Mouse (Mus musculus): ENCODE data around the gene Prdx5. TPM values are rescaled to one million over a fixed set of nuclear protein-coding genes. Genes with fewer than 3 reads are reported as not detected.

Prdx5 gene
- polyA plus RNA-seq, 1 experiment, result 217 TPM

DNA sequence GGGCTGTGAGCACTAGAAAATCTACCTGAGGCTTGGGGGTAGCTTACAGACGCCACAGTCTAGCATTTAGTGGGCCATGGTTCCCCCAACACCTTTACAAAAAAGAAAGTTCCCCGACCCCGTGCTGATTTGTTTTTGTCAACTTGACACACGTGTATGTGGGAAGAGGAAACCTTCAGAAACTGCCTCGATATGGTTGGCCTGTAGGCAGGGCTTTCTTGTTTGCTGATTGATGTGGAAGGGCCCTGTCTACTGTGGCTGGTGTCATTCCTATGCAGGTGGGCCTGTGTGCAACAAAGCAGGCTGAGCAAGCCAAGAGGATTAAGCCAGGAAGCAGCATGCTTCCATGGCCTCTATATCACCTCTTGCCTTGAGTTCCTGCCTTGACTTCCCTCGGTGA lies 3.1 kb upstream of the Prdx5 start:
- no peak for TF ChIP-seq GATA1 (IDR thresholded peaks at IDR 0.05; ENCODE audit: low read length)

DNA sequence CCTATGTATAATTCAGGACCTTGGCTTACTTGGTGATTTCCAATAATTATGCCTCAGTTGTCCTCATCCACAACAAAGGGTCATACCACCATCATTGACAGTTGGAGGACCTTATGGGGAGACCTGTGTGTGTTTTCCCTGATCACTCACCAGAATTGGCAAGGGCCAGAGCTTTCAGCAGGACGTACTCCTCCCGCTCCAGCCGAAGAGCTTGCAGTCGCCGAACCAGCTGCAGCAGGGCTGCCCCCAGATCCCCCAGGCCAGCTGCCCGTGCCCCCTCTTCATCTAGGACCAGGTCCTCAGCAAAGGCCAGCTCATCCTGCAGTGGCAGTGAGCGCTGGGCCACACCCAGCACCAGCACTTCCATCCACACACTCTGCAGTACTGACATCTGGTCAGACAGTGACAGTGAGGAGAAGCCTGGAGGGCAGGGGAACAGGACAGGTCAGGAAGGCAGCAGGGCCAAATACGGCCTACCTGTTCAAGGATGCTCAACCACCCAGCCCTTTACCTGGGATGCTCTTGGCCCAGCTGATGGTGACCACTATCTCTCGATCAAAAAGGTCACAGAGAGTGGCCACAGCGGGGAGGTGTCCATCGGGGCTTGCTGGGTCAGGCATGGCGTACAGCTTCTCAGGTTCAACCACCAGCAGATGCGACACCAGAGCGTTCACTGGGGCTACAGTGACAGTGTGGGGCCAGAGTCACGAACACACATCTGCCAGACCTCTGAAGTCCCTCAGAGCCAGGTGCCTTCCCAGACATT lies 2.5 kb upstream of the Prdx5 start:
- no peak for TF ChIP-seq GATA1 (IDR thresholded peaks at IDR 0.05; ENCODE audit: low read length)

DNA sequence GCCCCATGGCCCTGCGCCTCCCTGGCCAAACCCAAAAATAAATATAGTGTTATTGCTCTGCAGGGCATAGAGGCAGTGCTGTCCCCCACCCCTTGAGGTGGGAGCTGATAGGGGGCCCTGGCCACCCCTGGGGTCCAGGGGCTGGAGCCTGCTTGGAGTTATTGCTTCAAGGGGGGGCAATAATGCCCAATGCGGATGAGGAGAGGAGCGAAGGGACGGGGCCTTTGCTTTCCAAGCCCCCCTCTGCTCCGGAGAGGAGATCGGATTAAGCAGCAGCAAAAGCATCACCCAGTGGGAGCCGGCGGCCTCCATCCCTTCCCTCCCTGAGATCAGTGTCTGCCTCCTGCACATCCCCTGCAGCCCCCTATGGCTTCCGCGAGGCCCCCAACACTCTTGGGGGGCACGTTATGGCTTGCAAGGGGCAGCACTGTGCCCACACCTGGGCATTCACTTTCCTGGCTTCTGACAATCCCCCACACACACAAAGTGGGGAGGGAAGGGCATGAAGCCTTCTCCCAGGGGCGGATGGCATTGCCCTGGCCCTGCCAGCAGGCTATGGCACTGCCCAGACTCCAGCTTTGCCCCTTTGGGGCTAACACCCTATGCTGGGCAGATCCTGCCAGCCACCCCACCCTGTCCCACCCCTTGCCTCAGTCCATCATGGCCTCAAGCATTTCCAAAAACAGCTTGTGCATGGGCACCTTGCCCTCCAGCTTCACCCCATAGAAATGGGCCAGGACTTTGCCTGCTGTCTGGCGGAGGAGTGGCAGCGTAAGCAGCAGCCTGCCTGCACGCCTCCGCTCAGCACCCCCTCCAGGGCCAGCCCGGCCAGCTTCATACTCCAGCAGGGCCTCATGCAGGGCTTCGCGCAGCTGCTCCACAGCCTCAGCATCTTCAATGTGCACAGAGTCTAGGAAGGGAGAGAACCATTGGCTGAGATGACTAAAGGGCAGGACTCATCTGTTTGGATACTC lies 1.5 kb upstream of the Prdx5 start:
- TF ChIP-seq GATA1 (IDR thresholded peaks at IDR 0.05; ENCODE audit: low read length), result no peak

DNA sequence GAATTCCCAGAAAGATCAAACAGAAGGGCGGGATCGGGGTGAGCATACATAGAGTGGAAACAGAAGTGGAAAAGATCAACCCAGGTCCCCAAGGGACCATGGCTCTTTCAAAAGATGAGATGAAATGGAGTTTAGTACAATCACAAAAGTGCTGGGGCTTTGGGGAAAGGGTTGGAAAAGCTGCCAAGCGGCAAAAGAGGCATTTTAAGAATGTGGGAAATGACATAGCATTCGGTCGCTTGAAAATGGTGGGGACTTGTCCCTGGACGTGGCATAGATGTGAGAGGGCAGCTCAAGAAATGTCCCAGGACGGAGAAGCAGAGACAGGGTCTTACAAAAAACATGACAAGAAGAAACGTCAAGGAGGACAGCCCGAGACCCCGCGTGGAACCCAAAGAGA lies 885 bp downstream of the Prdx5 start:
- no peak for TF ChIP-seq GATA1 (IDR thresholded peaks at IDR 0.05; ENCODE audit: low read length)

DNA sequence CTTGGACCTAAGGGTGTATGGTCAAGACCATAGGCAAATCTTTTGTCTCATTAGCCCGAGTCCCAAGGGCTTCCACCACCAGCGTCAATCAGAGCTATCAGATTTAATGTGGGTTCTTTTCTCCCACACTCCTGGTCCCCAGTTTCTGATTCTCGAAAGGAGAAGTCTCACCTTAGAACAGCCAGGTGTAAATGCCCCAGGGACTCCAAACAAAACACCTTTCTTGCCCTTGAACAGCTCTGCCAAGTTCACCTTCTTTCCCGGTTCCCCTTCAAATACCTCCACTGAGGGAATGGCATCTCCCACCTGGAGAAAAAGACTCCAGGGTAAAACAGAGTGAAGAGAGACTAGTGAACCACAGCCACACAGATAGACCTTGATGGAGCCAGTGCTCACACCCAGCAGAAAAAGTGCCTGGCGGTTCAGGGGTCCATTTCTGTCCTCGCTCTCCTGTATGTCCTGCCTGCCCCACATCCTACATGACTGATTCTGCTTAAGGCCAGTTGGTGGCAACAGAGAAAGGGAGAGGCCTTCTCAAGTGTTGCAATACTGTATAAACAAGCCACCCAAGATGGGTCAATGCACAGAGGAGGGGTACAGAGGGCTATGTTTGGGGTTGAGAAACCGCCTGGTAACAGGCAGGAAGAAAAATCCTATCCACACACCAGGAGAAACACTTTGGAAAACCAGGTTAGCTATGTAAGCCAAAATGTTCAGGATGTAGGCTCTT lies 1.9 kb downstream of the Prdx5 start:
- no peak for TF ChIP-seq GATA1 (IDR thresholded peaks at IDR 0.05; ENCODE audit: low read length)

DNA sequence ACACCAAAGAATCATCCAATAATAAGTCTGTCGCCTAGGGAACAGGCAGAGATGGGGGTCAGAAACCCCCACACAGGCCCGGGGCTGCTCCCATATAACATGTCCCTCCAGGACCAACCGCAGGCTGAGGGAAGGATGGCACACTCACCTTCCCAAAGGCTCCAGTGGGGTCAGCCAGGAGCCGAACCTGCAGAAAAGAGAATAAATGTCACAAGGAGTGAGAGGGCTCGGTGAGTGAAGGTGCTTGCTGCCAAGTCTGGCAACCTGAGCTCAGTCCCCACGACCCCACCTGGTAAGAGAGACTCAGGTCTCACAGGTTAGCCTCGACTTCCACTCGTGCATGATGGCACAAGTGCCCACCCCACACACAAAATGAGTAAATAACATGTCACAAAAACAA lies 2.8 kb downstream of the Prdx5 start:
- TF ChIP-seq GATA1 (IDR thresholded peaks at IDR 0.05; ENCODE audit: low read length), result no peak

DNA sequence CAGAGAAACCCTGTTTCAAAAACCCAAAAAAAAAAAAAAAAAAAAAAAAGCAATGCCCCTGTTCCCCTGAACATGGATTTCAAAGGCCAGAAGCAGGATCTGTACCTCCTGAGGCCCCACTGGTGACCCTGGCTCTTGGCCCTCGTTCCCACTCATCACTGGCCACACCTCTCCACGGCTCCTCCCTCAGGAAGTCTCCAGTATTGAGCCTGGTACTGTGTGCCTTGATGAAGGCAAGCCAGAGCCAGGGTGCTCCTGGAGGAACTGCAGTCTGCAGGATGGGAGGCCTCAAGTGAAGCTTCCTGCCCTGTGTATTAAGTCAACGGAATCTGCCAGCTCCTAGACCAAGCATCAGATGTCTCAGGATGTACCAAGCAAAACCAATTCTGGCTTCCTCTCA lies 3.7 kb downstream of the Prdx5 start:
- no peak for TF ChIP-seq GATA1 (IDR thresholded peaks at IDR 0.05; ENCODE audit: low read length)

DNA sequence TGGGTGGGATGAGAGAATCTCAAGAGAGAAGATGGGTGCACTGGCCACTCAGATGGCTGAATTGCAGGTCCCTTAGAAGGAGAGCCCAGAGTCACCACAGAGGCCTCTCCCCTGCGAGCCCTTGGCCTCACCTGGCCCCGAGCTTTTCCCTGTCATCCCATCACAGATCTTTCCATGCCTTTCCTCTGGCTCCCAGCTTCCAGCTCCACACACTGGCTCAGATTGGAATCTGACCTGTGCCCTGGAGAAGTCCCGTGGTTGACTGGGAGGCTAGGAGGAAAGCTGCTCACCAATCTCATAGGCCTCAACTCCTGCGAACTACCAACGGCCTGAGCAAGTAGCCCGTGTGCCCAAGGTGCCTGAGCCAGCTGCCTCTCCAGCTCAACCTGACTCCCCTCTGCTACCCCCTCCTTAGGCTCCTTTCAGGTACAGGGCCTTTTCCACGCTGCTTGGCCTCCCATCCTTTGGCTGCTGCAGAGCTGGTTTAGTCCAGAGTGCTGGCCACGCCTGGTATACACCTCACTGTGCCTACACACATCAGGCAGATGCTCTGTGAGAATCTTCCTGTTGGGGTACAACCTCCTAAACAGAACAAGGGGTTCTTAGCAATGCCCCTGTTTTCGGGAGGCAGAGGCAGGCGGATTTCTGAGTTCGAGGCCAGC lies 4.3 kb downstream of the Prdx5 start:
- no peak for TF ChIP-seq GATA1 (IDR thresholded peaks at IDR 0.05; ENCODE audit: low read length)

DNA sequence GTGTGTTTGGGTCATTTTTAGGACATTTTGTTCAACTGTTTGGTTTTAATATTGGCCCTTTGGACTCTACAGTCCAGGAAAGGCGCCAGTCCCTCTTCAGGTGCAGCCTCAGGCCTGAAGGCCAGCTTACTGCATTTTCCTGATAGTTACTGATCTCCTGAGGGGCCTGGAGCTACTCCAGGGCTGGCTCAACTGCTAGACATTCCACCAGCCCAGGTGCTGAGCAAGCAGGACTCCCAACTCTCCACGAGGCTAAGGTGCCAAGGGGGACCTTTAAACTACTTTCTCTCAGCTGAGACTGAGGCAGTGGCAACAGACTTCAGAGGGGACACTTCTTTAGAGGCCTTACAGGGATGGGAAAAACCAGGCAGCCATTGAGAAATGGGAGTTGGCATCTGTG lies 5.1 kb downstream of the Prdx5 start:
- no peak for TF ChIP-seq GATA1 (IDR thresholded peaks at IDR 0.05; ENCODE audit: low read length)

DNA sequence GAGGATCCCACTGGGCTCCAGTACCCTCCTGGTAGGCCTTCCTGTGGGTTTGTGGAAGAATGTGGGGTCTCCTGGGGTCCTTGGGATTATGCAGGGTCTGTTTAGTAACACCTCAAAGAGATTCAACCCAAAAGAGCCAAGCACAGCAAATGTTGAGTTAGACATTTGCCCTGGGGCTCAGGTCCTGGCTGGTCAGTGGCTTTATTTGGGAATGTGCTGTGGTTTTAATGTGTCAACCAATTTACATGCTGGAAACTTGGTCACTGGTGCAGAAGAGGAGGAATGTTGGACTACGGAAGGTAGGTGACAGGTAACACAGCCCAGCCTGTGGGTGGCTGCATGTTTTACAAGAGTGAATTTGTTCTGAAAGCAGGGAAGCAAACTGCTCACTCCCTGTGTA lies 6.9 kb downstream of the Prdx5 start:
- no peak for TF ChIP-seq GATA1 (IDR thresholded peaks at IDR 0.05; ENCODE audit: low read length)

DNA sequence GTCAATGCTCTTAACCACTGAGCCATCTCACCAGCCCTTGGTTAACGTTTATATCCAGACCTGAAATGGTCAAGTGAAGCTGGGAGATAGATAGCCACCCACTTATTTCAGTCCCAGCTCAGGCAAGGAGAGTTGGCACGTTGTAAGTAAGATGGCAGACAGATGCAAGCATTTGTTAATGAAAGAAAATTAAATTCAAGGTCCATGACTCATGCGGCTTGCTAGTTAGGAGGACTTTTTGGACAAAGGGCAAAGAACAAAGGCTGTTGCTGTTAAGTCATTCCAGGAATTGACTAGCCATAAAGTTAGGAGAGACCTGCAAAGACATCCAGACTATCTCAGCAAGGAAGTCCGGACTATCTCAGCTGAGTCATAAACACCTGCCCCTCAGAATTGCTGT lies 10.3 kb downstream of the Prdx5 start:
- no peak for TF ChIP-seq GATA1 (IDR thresholded peaks at IDR 0.05; ENCODE audit: low read length)

DNA sequence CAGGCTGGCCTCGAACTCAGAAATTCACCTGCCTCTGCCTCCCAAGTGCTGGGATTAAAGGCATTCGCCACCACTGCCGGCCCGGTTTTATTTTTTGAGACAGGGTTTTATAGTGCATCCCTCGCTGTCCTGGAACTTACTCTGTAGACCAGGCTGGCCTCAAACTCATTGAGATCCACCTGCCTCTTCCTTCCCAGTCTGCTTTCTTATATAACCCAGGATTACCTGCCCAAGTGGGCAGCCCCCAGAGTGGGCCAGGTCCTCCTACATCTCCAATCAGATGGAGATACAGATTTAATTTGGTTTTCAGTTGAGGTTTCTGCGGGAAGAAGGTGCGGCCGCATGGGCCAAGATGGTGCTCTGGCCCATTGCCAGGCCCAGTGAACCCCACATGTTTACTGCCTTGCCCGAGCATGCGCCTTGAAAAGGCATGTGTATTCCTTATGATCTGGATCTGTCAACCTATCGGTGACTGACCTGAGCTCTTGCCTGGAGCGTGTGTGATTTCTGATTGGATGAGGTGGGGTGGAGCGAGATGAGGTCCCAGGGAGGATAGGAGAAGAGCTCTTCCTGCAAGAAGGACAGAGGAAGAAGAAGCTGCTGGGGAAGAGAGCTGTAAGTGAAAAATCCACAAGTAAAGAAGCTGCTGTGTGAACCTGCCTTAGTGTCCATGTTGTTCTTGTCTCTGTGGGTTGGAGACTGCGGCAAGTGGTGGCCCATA lies 16.0 kb downstream of the Prdx5 start:
- no peak for TF ChIP-seq GATA1 (IDR thresholded peaks at IDR 0.05; ENCODE audit: low read length)

DNA sequence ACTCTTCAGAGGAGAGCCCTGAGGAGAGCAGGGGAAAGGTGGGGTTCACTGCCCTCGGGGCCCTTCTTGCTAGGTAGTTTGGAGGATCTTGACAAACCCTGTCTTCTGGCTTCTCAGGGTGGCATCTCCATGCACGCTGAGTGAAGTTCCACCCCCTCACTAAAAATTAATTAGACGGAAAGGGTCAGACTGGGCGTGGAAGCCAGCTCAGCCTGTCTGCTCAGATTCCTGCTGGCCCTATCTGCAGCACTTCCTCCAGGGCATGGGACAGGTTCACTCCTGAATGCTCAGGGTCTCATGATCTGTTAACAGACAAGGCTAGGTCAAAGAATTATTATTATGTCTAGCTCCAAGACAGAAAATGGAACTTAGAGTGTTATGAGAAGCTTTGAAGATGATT lies 17.4 kb downstream of the Prdx5 start:
- TF ChIP-seq GATA1 (IDR thresholded peaks at IDR 0.05; ENCODE audit: low read length), result no peak

DNA sequence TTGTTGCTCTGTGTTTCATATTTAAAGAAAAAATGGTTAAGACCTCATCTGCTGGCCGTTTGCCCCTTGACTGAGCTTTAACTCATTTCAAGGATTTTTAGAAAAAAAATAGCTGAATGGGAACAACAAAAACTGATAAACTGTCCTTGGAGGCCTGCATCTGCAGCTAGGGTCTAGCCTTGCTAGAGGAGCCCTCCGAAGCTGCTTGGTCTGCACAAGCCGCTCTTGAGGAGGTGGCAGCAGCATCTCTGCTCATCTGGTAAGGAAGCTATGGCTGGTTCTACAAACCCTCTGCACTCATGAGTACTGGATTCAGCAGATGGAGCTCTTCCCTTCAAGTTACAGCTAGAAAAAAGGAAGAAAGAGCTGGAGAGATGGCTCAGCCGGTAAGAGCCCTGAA lies 31.9 kb downstream of the Prdx5 start:
- no peak for TF ChIP-seq GATA1 (IDR thresholded peaks at IDR 0.05; ENCODE audit: low read length)

DNA sequence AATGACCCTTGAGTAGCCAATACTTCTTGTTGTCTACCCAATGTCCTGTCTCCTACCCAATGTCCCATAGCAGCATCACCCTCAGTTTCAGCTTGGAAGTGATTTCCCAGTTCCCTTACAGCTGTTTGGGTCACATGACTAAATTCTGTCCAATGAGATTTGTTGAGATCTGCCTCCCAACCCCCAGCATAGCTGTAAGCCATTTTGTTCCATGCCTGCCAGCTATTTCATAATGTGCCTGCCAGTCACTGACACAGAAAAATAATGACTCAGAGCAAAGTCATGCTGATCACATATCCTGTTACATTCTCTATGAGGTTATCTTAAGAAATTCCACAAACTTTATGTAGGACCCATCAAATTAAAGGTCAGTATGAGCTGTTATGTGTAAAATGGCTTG lies 33.1 kb downstream of the Prdx5 start:
- no peak for TF ChIP-seq GATA1 (IDR thresholded peaks at IDR 0.05; ENCODE audit: low read length)
